Mouse (Mus musculus): ENCODE data around the gene Nme1.
"Not testable (repeated sequence)": the region's sequence is repeated elsewhere in the genome, so short reads cannot be mapped to it uniquely, and the experiment has no call there.

Gene Nme1

GRCm38 (mm10) chr11:93965391-93965790 is 2.9 kb downstream of the Nme1 start:
- in situ Hi-C loops (cut with MseI, MboI), result no loop called here

GRCm38 (mm10) chr11:93963013-93963412 is 5.3 kb downstream of the Nme1 start:
- in situ Hi-C loops (cut with MseI, MboI), result no loop called here

DNA sequence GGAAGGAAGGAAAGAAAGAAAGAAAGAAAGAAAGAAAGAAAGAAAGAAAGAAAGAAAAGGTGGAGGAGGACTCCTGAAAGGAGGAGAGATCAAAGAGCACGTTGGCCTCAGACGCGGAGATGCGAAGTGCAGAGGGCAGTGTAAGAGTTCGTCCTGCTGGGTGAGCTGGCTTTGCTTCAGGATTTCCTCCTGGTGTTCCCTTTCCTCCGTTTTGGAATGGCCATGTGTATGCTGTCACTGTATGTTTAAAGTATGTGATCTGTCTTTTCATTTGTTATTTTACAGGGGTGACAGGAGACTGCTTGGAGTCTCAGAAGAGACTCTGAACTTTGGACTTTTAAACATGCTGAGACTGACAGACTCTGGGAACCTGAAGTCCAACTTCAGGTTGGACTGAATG is 6.8 kb downstream of the Nme1 start:
- in situ Hi-C loops (cut with MseI, MboI), result no loop called here

DNA sequence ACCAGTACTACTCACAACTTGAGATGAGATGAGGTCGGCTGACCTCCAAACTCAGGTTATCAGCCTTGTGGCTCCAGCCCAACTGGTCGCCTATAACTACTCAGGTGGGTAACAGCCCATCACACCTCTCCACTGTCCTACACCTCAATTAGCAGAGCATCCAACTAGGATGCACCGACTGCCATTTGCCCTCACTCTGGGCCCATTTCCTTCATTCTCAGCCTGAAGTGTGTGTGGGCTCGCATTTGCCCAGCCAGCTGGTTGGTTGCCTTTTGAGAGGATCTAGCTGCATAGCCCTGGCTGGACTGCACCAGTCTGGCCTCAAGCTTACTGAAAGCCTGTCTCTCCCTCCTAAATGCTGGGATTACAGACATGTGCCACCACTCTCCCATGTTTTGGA is 10.6 kb downstream of the Nme1 start:
- in situ Hi-C loops (cut with MseI, MboI), result no loop called here

DNA sequence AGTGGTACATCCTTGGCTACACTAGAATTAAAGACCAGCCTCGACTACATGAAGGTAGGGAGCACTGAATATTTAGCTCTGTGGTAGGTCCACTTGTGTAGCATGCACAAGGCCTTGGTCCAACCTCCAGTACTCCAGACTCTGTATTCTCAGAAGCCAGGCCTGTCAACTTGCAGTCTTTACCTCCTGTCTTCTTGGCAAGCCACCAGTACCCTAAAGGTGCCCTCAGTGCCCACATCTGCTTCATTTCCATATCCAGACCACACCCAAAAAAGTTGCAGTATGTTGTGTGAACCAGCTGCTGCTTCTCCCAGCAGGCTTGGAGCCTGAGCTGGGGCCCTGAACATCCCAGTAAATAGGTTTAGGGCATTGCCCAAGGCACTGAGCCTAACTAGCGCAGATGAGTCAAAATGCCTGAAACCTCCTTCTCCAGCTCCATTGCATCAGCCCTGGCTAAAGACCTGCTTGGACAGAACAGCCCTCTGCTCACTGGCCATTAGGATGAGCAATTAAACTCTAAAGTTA is 11.2 kb downstream of the Nme1 start:
- in situ Hi-C loops (cut with MseI, MboI), result no loop called here

GRCm38 (mm10) chr11:93956159-93956558 is 12.2 kb downstream of the Nme1 start, which contains the start of gene Nme2:
Gene Nme2 (minus strand): TSS chr11:93956259.
- in situ Hi-C loops (cut with MseI, MboI), result no loop called here

- in situ Hi-C loops (cut with MseI, MboI), result no loop called here
These were observed 12.8 kb downstream of the Nme1 start for GRCm38 (mm10) chr11:93955256-93956150.

- in situ Hi-C loops (cut with MseI, MboI), result no loop called here
These were observed 13.5 kb downstream of the Nme1 start for GRCm38 (mm10) chr11:93954738-93955255.

DNA sequence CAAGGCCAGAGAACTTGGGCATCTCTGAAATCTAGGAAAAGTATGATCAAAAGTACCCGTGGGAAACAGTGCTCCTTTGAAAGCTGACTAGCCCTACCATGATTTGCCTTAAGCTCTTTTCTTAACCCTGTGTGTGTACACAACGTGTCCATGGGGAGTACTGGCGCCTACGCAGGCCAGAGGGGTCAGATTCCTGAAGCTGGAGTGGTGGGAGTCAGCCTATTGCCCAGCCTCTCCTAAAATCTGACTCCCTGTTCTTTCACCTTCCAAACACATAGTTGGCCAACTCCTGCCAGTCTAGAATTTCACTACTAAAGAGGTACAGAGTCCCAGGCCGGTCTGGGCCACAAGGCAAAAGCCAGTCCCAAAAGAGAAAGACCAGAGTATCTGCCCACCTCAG is 15.9 kb downstream of the Nme1 start:
- in situ Hi-C loops (cut with MseI, MboI), result no loop called here

- in situ Hi-C loops (cut with MseI, MboI), result no loop called here
These were observed 18.3 kb downstream of the Nme1 start for GRCm38 (mm10) chr11:93950045-93950444.

DNA sequence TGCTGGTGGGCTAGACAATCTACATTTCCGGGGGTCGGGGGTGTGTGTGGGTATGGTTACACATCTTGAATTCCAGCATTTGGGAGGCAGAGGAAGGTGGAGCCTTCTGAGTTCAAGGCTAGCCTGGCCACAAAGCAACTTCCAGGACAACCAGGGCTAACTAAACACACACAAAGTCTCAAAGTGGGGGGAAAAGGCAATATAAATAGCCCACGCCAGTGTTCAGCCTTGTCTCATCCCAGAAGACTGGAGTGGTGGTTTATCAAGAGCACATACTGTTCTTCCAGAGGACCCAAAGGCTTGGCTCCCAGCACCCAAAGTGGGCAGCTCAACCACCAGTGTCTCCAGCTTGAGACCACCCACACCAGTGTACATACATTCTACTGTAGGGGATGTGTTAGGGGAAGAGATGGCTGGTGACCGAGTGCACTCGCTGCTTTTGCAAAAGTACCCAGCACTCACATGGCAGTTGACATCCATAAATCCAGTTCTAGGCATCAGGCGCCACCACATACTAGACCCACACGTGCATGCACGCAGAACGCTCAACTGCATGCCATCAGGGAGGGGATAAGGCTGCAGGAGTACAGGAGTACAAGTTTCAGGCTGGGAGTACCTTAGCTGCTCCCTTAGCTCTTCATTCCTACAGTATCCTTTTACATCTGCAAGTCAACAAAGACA is 19.3 kb downstream of the Nme1 start:
- in situ Hi-C loops (cut with MseI, MboI), result no loop called here

- in situ Hi-C loops (cut with MseI, MboI), result no loop called here
These were observed 23.3 kb downstream of the Nme1 start for GRCm38 (mm10) chr11:93944986-93945385.

DNA sequence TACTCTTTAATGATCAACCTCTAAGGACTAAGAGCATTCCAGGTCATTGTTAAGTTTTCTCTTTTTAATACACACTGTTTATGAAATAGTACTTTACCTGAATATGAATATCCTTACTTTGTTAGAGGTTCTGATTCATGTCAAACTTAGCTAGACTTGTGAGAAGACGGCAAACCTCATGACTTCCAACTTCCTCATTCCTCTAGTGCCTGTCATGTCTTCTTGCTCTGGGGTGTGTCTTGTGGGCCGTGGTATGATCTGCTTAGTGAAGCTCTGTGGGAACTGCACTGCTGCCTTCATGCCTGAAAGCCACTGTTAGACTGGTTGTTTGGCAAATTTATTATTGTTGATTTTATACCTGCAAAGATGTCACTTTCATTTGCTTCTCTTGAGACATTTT is 27.4 kb downstream of the Nme1 start:
- in situ Hi-C loops (cut with MseI, MboI), result no loop called here

DNA sequence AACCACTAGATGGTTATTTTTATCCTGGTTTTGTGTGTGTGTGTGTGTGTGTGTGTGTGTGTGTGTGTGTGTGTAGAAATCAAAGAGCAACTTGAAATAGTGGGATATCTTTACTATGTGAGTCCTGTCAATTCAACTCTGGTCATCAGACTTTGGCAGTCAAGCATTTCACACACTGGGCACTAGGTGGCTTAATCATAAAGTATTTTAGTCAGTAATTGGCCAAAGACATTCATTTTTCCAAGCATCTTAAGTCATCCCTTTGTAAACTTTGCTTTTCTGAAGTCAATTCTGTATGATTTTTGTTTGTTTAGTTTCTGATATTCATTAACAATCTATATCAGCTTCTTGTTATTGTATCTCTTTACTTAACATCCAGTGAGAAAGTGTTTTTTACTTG is 39.2 kb downstream of the Nme1 start:
- in situ Hi-C loops (cut with MseI, MboI), result no loop called here

- in situ Hi-C loops (cut with MseI, MboI), result not testable (repeated sequence)
These were observed 53.3 kb downstream of the Nme1 start for GRCm38 (mm10) chr11:93915019-93915418.

DNA sequence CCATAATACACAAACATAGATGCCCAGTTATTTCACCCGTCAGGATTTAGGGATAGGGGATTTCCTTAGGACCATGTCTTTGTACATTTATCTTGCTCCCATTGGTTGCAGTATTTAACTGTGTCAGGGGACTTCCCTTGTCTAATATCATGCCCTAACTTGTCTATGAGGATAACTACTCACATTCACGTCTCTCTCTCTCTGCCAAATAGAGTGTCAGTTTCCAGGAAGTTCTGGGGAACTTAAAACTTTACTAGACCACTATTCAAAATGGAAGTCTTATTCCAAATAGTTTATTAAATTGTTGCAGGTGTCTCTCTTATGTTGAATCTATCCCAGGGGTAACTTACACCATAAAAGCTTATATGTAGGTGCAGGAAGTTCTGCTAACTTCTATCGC is 56.7 kb downstream of the Nme1 start:
- in situ Hi-C loops (cut with MseI, MboI), result no loop called here

- in situ Hi-C loops (cut with MseI, MboI), result no loop called here
These were observed 59.5 kb downstream of the Nme1 start for GRCm38 (mm10) chr11:93908829-93909228.

GRCm38 (mm10) chr11:93907839-93908238 is 60.5 kb downstream of the Nme1 start:
- in situ Hi-C loops (cut with MseI, MboI), result no loop called here
